Mouse (Mus musculus) heart, adult 8-10 months (tissue): ENCODE data around the gene Iapp. TPM values are rescaled to one million over a fixed set of nuclear protein-coding genes. Genes with fewer than 3 reads are reported as not detected.
"Not testable (repeated sequence)": the region's sequence is repeated elsewhere in the genome, so short reads cannot be mapped to it uniquely, and the experiment has no call there.

ENCODE experiments used
- DNase-seq: peaks from one replicate; pipeline ENCODE4 v3.0.0; 2022; ENCODE audit warnings: low spot score
- total RNA-seq, 4 experiments: library from RNA; stranded (reverse); gene quantifications; 2 replicates each; pipeline ENCODE4 v1.2.4; 2022

Gene Iapp
- total RNA-seq: not detected

DNA sequence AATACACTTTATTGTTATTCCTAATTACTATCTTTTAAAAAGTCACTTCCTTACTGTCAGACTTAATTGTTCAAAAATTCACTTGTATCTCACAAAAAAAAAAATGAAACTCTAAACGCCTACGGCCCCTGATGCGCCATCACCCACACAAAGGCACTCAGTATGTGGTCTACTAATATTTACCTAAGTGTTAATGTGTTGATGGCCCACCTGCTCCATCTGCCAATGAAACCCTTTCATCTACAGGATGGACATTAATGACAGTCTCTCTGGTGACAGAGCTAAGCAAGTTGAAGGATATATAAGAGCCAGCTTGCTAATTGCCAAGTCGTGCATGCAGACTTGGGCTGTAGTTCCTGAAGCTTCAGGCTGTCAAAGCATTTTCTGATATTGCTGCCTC lies at the start of gene Iapp:
Gene Iapp, plus strand, starts transcription at position 326 of the 400 bp plus-strand sequence.
- DNase-seq: no peak

DNA sequence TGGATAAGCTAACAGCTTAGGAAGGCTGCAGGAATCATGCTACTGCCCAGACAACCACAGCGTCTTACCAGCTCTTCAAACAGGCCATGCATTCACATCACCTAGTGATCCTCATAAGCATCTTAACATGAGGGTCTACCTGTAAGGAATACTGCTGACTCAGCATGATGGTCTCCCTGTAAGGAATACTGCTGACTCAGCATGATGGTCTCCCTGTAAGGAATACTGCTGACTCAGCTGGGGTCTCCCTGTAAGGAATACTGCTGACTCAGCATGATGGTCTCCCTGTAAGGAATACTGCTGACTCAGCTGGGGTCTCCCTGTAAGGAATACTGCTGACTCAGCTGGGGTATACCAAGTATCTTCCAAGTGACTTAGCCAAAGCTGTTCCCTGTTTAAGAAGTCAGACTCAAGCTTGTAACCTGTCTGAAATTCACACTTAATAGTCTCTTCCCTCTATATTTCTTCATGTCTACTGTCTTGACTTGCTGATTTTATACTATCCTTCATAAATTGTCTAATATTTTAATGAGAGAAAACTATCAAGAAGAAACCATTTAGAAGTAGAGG lies 47.4 kb upstream of the Iapp start:
- DNase-seq: not testable (repeated sequence)

DNA sequence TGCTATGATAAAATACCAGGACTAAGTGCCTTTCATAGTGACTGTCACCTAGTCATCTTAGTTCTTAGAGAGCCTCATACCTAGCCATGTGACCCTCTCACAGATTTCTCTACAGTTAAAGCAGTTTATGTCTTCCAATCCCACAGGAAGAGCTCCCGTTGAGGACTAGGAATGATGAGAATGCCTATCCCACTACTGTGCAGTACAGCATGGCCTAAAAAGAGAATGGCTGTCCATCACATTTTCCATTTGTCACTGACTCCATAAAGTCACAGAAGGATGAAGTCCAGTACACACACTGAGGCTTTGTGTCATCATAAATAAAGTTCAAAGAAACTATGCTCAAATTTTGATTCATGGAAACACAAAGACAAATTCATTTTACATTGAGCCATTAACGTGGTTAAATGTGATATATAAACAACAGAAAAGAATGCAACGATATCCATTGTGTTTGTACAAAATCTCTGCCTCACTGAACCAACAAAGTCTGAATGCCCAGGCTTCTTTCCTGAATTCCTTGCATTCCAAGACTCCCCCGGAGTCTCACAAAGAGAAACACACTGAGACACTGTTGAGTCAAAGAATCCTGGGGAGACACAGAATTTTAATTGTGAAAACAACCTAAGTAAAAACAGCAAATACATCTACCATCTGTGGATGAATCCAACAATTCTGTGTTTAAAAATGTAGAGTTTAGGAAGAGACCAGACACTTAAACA lies 22.3 kb upstream of the Iapp start:
- no peak for DNase-seq

GRCm38 (mm10) chr6:142289413-142290118 lies 8.7 kb upstream of the Iapp start:
- DNase-seq: no peak

- no peak for DNase-seq
Observed at GRCm38 (mm10) chr6:142305076-142305475, 6.9 kb downstream of the Iapp start.

- no peak for DNase-seq
Observed at GRCm38 (mm10) chr6:142314285-142314684, 16.1 kb downstream of the Iapp start.

GRCm38 (mm10) chr6:142317106-142317505 lies 18.9 kb downstream of the Iapp start:
- DNase-seq: no peak

GRCm38 (mm10) chr6:142322881-142323280 lies 24.7 kb downstream of the Iapp start, which contains the start of gene Slco1a5:
Gene Slco1a5 (minus strand): TSS chr6:142322981.
- no peak for DNase-seq

GRCm38 (mm10) chr6:142326598-142326997 lies 28.4 kb downstream of the Iapp start:
- no peak for DNase-seq

DNA sequence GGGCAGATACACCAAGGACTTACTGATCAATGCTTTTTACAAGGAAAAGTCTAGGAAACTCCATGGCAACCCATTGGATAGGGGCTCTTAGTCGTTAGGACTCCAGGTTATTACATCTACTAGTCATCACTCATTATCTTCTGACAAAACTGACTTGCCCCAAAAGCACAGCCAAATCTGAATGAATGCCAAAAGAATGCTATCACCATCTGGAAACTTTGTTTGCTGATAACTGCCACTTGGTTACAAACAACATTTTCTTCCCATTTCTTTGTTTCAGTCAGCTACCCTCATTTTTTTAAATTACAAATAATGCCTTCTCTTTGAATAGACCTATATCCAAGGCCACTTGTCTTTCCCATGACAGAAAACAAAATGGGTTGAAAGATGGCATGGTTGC lies 31.0 kb downstream of the Iapp start:
- no peak for DNase-seq

GRCm38 (mm10) chr6:142338961-142339360 lies 40.7 kb downstream of the Iapp start:
- DNase-seq: no peak

GRCm38 (mm10) chr6:142339576-142339975 lies 41.4 kb downstream of the Iapp start:
- DNase-seq: no peak

GRCm38 (mm10) chr6:142343561-142343960 lies 45.3 kb downstream of the Iapp start:
- peak; percentile 7 for DNase-seq

- peak; percentile 84 for DNase-seq
Observed at GRCm38 (mm10) chr6:142345440-142346038, 47.3 kb downstream of the Iapp start, which contains the start of gene Pyroxd1. Gene Pyroxd1 (plus strand): TSS chr6:142345654.

DNA sequence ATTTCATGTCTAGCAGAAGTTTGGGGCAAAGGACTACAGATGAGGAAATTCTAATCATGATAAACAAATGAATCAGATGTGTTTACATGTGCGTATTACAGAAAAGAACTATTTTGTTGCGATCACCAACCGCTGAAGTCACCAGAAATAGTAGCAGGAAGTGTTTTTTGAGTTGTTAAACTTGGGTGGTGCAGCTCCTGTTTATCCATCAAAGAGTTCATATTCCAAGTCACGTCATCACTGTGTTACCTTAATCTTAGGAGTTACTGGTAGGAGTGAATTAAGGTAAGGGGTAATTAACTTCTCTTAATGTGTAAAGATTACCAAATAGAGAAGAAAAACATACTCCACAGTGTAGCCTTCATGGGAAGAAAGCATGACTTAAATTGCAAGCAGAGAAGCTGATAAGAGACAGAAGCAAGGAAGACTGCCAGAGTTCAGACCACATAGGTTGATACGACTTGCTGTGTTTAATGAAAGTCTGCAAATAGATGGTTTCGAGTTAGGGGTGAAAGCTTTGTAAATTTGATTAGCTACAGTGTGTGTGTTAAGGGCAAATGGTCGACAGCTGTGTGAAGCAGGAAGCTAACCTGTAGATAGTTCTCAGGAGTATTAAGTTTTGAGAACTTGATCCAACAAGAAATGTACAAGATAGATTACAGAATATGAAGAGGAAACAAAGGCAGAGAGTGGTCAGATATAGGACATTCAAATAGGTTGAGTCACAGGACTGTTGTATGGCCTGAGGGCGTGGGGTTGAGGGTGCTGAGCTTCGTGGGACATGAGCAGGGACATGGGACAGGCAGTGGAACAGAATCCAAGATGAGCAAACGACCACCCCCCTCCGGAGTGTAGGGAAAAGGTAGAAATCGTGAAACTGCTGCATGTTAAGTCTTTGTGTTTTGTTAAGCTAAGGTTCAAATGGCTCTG lies 48.2 kb downstream of the Iapp start:
- no peak for DNase-seq

GRCm38 (mm10) chr6:142347431-142348385 lies 49.5 kb downstream of the Iapp start:
- no peak for DNase-seq

- not testable (repeated sequence) for DNase-seq
Observed at GRCm38 (mm10) chr6:142352099-142352498, 53.9 kb downstream of the Iapp start.
